Mouse (Mus musculus) retina, adult 2 months (tissue): Measurements from ENCODE around the gene Ccl7.

Experiments used
- DNase-seq: peaks from one replicate; pipeline ENCODE4 v3.0.0-alpha.2; 2012; ENCODE audit warnings: low read depth, low spot score

Ccl7 gene

GRCm38 (mm10) chr11:82035356-82035755 is 10.2 kb upstream of the Ccl7 start, which contains the start of gene Ccl2:
Gene Ccl2, plus strand, starts transcription at chr11:82035571.
- no peak for DNase-seq

- no peak for DNase-seq
These were observed 9.7 kb upstream of the Ccl7 start for GRCm38 (mm10) chr11:82035857-82036256.

DNA sequence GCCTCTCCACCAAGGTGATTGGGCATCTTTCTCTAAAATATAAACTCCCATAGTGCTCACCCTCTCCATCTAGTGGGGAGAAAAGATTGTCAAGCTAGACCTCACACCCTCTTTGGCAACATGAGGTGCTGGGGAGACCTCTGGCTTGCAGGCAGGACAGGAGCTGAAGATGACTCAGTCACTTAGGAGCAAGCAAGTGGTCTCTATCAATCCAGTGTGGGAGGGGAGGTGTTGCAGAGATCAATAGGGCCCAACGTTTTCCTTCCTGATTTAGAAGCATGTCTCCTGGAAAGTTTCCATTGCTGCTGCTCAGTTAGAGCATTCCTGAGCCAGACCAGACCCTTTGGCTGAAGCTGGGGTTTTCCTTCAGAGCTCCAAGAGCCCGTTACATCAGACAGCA is 7.0 kb upstream of the Ccl7 start, which contains the start of gene Gm17268:
Gene Gm17268 (minus strand): TSS at position 28 of the 400 bp plus-strand sequence.
- no peak for DNase-seq

DNA sequence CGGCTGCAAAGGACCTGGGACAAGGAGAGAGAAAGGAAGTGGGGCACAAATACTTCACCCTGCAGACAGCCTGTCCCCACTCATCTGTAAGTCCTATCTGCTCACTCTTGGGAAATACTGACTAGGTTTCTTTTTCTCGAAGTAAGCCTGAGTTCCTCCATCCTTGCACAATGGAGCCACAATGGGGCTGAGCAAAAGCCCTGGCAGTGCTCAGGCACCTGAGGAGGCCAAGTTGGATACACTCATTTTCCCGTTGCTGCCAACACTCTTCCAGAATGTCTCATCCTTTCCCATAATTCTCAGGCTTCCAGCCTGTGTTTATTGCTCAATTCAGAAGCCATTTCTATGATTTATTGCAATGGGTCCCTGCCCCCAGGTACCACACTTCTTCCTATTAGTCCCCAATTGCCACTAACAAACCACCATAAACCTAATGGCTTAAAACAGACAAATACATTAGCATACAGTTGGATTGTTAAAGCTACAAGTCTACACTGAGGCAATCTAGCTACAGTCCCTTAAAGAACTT is 6.3 kb upstream of the Ccl7 start:
- no peak for DNase-seq

DNA sequence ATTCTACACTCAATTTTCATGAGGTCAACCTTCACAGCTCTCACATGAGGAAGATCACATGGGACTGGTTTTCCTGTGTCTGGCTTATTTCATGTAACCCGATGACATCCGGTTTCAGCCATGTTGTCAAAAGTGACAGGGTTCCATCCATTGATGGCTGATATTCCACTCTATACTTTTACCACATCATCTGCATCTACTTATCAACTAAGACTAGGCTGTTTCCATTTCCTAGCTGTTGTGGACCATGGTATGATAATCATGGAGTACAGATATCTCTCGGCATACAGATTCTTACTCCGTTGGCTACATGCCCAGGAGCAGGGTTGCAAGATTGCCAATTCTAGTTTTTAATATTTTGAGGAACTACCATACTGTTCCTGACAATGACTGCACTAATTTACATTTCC is 3.8 kb upstream of the Ccl7 start:
- DNase-seq: no peak

DNA sequence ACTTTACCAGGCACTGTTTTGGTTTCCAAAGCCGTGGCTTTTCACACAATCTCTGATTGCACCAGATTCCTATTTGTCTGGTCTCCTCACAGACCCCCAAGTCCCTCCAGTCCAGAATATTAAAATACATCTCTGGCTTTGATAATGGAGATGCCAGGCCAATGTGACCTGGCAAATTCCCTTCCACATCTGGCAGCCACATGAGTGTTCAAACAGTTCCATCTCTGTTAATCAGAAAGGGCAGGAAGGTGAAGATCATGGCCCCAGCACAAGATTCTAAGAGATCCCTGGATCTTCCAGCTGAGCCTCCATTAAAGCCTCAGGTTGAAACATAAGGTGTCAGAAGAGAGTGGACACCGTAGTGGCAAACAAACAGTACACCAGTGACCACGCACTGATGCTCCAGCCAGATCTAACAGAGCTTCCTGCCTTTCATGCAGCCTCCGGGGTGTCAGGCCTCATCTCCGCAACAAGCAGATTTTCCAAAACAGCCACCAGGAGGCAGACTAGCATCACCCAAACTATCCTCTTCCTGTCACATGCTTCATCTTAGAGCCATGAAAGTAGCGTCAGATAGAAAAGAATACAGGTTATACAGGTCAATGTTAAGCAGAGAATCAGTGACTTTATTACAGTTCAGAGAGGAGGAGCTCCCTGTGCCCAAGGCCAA is 2.4 kb downstream of the Ccl7 start:
- peak; percentile 23 for DNase-seq

DNA sequence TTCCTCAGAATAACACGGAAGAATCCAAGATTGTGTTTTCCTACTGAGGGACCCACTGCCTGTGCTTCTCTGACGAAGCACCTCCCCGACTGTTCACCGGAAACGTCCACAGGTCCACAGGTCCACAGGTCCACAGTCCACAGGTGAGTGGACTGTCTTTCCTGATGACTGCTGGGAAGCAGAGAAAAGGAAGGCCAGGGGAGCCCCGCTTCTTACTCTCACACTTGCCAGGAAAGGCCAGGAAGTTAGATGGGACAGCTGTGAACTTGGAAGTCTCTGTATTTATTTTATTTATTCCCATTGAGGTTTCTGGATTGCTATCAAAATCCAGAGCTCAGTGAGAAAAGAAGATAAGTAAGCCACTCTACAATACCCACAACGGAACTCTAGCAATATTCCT is 8.3 kb downstream of the Ccl7 start:
- no peak for DNase-seq

GRCm38 (mm10) chr11:82057646-82058045 is 12.1 kb downstream of the Ccl7 start, which contains the start of gene Ccl11:
Gene Ccl11, plus strand, starts transcription at chr11:82057823.
- DNase-seq: no peak

- no peak for DNase-seq
These were observed 16.7 kb downstream of the Ccl7 start for GRCm38 (mm10) chr11:82062226-82062625.

- DNase-seq: no peak
These were observed 17.9 kb downstream of the Ccl7 start for GRCm38 (mm10) chr11:82063454-82063853.

DNA sequence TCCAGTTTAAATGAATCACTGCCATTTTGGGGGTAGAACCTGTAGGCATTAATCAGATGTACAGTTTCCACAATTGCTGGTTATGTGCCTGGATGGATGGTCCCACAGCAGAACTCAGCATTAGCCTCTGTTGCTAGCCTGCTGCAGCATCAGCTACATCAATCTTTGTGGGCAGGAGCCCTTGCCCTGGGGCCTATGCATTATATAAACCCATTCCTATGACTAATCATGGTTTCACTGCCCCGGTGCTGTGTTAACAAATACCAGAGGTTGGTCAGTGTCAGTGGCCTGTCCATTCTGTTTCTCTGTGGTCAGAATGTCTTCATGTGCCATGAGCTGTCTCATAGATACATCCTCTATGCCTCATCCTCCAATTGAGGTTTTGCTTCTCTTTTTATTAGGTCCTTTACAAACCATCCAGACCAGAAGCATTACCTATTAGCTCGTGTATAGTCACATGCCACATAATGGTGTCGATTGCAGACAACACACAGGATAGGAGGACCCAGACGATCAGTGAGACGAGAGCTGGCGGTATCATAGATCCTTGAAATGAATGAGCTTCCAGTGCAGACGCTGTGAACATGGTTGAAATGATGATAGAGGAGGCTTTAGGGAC is 21.6 kb downstream of the Ccl7 start:
- no peak for DNase-seq

DNA sequence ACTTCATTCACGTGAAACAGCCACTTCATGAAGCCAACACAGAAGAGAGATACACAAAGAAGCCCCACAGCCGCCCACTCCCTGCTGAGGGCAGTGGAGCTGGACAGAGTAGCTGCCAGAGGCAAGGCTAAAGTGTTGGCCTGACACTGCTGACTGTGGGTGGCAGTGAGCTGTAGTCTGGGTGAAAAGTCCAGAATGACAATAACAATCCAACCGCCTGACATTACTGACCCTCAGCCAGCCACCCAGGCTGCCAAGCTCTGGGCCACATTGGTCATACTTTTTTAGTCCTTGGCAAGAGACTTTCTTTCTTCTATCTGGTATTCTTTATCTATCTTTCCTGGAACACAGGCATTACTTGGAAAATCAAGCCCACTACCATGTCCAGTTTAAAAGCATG is 25.6 kb downstream of the Ccl7 start:
- DNase-seq: no peak

DNA sequence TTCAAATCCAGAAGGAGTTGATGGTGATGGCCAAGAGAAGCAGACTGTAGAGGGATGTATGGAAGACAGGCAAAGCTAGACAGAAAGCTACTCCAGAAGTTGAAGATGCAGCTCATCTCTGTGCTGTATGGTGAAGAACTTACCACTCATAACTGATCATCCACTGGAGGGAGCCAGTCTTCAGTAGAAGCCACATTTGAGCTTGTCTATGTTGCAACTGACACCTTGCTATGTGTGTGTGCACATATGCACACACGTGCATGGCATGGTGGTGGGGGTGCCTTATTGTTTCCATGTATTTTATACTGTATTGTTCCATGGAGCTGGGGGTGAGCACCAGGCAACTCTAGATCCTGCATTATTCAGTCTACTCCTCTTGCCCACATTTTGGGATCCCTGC is 26.9 kb downstream of the Ccl7 start:
- DNase-seq: no peak

DNA sequence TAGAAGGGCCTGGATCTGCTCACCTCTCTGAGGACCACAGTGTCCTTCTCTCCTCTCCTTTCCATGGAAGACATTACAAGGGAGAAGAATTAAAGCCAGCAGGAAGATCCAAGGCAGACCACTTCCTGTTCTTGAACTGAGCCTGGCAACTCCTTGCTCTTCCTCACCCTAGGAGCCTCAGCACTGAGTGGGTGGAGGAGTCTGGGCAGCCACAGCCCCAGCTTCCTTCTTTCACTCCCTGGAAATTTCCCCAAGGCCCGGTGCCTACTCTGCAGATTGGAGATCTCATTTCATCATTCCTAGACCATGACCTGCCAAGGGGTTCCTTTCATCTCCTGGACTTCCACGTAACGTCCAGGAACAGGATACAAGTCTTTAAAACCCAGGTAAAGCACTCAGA is 27.5 kb downstream of the Ccl7 start:
- no peak for DNase-seq

GRCm38 (mm10) chr11:82073686-82074085 is 28.2 kb downstream of the Ccl7 start:
- no peak for DNase-seq

DNA sequence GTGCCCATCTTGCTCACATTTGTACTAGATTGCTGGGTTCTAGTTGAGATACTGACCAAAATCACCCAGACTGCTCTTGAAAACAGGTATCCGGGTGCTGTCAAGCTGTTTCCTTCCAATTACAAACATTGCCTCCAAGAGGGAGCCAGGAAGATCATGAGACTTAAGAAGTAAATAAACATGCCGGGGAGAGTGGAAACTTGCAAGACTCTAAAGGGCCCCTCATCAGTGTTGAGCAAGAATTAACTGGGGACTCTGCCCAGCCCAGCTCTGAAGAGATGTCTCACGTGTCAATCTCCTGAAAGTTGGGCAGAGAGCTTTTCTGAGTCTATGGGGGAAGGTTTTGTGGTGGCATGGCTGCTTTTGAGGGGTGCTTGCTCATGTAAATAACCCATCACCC is 31.5 kb downstream of the Ccl7 start:
- no peak for DNase-seq

GRCm38 (mm10) chr11:82078136-82078730 is 32.7 kb downstream of the Ccl7 start:
- DNase-seq: no peak

DNA sequence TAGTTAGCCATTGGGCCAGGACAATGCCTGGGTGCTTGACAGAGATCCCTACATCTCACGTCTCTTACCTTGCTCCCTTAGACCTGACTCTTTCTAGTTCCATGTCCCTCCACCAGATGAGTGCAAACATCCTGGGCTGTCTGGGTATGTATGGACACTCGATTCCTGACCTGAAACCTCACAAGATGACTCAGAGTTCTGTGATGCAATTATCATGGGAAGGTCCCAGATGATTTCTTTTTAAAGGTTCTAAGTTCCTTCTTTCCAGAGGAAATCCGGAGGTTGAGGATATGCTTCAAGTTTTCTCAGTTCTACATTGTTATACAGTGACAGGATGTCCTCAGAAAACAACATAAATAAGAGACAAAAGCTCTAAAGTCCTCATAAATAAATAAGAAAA is 35.4 kb downstream of the Ccl7 start:
- no peak for DNase-seq

DNA sequence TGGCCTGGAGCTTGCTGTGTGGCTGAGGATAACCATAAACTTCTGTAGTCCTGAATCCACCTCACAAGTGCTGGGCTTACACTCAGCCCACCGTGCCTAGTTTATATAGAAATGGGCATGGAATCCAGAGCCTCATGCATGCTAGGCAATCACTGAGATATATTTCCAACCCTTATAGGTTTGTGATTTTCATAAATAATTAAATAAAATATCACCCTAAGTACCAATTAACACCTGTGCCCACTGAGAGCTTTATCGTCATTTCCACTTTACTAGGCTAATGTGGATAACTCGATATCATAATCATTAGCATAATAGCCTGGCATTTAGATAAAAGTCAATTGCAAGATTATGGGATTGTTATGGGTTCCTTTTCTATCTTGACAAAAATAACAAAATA is 38.8 kb downstream of the Ccl7 start:
- no peak for DNase-seq
